Mouse (Mus musculus) lung, embryonic 16.5 days (tissue): ENCODE measurements around the gene Sox30. TPM values are rescaled to one million over a fixed set of nuclear protein-coding genes. Genes with fewer than 3 reads are reported as not detected.

Experiments used
- ATAC-seq: fragments of 200-750 bp; cut with Nextera tagmentation; 2 replicates; pipeline ENCODE4 v1.8.0; 2017; ENCODE audit warnings: low read depth, mild to moderate bottlenecking, moderate library complexity
- H3K27ac ChIP-seq: fragments of 300-500 bp; sonication (generic); 2 replicates; pipeline ENCODE4 v1.5.1; 2014; ENCODE audit warnings: mild to moderate bottlenecking, control low read depth, low read length
- H3K27me3 ChIP-seq: fragments of 300-500 bp; sonication (generic); 2 replicates; pipeline ENCODE4 v1.6.1; 2014; ENCODE audit warnings: low read depth, low read length, mixed read lengths; ENCODE audit not compliant: control insufficient read depth, insufficient read depth
- H3K36me3 ChIP-seq: fragments of 300-500 bp; sonication (generic); 2 replicates; pipeline ENCODE4 v1.6.1; 2014; ENCODE audit warnings: low read length; ENCODE audit not compliant: control insufficient read depth, insufficient read depth
- H3K4me1 ChIP-seq: fragments of 300-500 bp; sonication (generic); replicated peaks from 2 replicates; pipeline ENCODE4 v1.6.1; 2014; ENCODE audit warnings: low read length, mixed read lengths; ENCODE audit not compliant: control insufficient read depth, insufficient read depth
- H3K4me2 ChIP-seq: fragments of 300-500 bp; sonication (generic); 2 replicates; pipeline ENCODE4 v1.6.1; 2014; ENCODE audit warnings: low read depth, low read length, control low read depth
- H3K4me3 ChIP-seq: fragments of 300-500 bp; sonication (generic); 2 replicates; pipeline ENCODE4 v1.5.1; 2014; ENCODE audit warnings: mild to moderate bottlenecking, low read length, control low read depth
- H3K9ac ChIP-seq: fragments of 300-500 bp; sonication (generic); 2 replicates; pipeline ENCODE4 v1.6.1; 2014; ENCODE audit warnings: low read length, control low read depth
- H3K9me3 ChIP-seq: fragments of 300-500 bp; sonication (generic); 2 replicates; pipeline ENCODE4 v1.6.1; 2016; ENCODE audit warnings: low read length; ENCODE audit not compliant: control insufficient read depth
- WGBS: fragments of 180-500 bp; shearing (Covaris S2); extraction: QIAGEN DNeasy Blood & Tissue Kit; methylation state at CpG from one replicate; pipeline ENCODE4 v1.1.7; 2014; 5-methylcytosine and 5-hydroxymethylcytosine counted together
- polyA plus RNA-seq: library from polyadenylated mRNA; unstranded; fragments of >200 nt; fragmentation: Nextera tagmentation; extraction: Ambion mirVana; gene quantifications from 2 replicates; pipeline ENCODE4 v1.2.1, GENCODE M21; 2015

Sox30 gene
- polyA plus RNA-seq, 1 experiment from 2014 or later = 0.05 TPM

- Histone ChIP-seq H3K4me2 (no peak overlapping the region), H3K4me1 (peaks cover 69% of the 10 kb centered on the region), H3K9ac (0 out of 2 replicates have a peak overlapping the region, but pooled peaks have one; percentile 39), H3K4me3 (no peak overlapping the region), H3K27ac (peak overlapping the region; percentile 88), H3K27me3 (no peaks in the 10 kb centered on the region), H3K36me3 (0 out of 2 replicates have a peak, but pooled peaks cover 5% of the 10 kb centered on the region), H3K9me3 (no peaks in the 10 kb centered on the region)
- ATAC-seq = no peak; the same call in 1 of the 2 replicates
- 38% methylated on average over 8 of the region's 8 CpGs for WGBS
These were observed 84.7 kb downstream of the Sox30 start for GRCm38 (mm10) chr11:46064767-46065166.

GRCm38 (mm10) chr11:46065201-46066011 is 85.3 kb downstream of the Sox30 start:
- Histone ChIP-seq H3K27ac (peak overlapping the region; percentile 88), H3K9me3 (no peaks in the 10 kb centered on the region), H3K4me3 (no peak overlapping the region), H3K4me2 (0 out of 2 replicates have a peak overlapping the region, but pooled peaks have one; percentile 2), H3K27me3 (no peaks in the 10 kb centered on the region), H3K4me1 (peaks cover 70% of the 10 kb centered on the region), H3K36me3 (0 out of 2 replicates have a peak, but pooled peaks cover 5% of the 10 kb centered on the region), H3K9ac (no peak overlapping the region)
- ATAC-seq = peak; percentile 90
- WGBS = 23% methylated on average over 21 of the region's 21 CpGs

Other genes starting within 250 kb of the Sox30 start
- 69.3 and 74.1 TPM in 2 replicates for gene Clint1, start 128.3 kb upstream of the Sox30 start, polyA plus RNA-seq
- gene Lsm11, start 35.4 kb upstream of the Sox30 start, polyA plus RNA-seq = 4.3 and 4.5 TPM in 2 replicates
- gene Thg1l, start 24.8 kb upstream of the Sox30 start, polyA plus RNA-seq = 12.5 and 12.7 TPM in 2 replicates
- gene Gm12166, start 72.0 kb downstream of the Sox30 start, polyA plus RNA-seq = 5.4 and 6.8 TPM in 2 replicates
- gene Adam19, start 75.7 kb downstream of the Sox30 start, polyA plus RNA-seq = 20.7 and 22.2 TPM in 2 replicates
- gene Nipal4, start 186.2 kb downstream of the Sox30 start, polyA plus RNA-seq = 1.0 and 1.4 TPM in 2 replicates